8 mouse cellular contexts compared by ENCODE assay signal in genomic region chr10:25296286-25296656, GRCm38 (mm10). TPM values are rescaled to one million over a fixed set of nuclear protein-coding genes. Genes with fewer than 3 reads are reported as not detected.
DNase-seq lines count a peak whose midpoint lies in the region; ATAC-seq and TF ChIP-seq lines count a peak whose summit lies in the region.

No protein-coding gene starts in this region.

- H3K4me3 ChIP-seq in gastrocnemius, adult 2 months = peak overlapping the region; percentile 80
- H3K4me3 ChIP-seq in forebrain, embryonic 10.5 days = peak overlapping the region; percentile 71
- H3K4me3 ChIP-seq in liver, embryonic 14.5 days (ENCODE audit: insufficient read depth in 1 of 2, low read depth in 2 of 2, low read length in 2 of 2) = peak overlapping the region; percentile 71 to 97

- peak overlapping the region; percentile 85 for H3K27ac ChIP-seq in gastrocnemius, adult 2 months
- peak overlapping the region; percentile 93 for H3K27ac ChIP-seq in forebrain, embryonic 10.5 days
- H3K27ac ChIP-seq in liver, embryonic 14.5 days = peak overlapping the region; percentile 3

- intact Hi-C loops in gastrocnemius, adult 2 months (cut with DNase I) = no loop called here

- peaks cover 16% of the 10 kb centered on the region for H3K4me1 ChIP-seq in forebrain, embryonic 10.5 days
- H3K4me1 ChIP-seq in liver, embryonic 14.5 days (replicated peaks; ENCODE audit: control insufficient read depth in 2 of 2, insufficient read depth in 2 of 2, low read length in 1 of 2) = peaks cover 19 to 44% of the 10 kb centered on the region in 2 experiments

- WGBS in forebrain, embryonic 10.5 days = 48% methylated on average over 8 of the region's 8 CpGs
- 54% methylated on average over 8 of the region's 8 CpGs for WGBS in liver, embryonic 14.5 days (ENCODE audit: insufficient replicate concordance)

- no peak for TF ChIP-seq EP300 in liver, embryonic 14.5 days (IDR thresholded peaks at IDR 0.05; ENCODE audit: low read depth)

- H3K27me3 ChIP-seq in forebrain, embryonic 10.5 days (ENCODE audit: poor library complexity, severe bottlenecking) = no peaks in the 10 kb centered on the region
- no peaks in the 10 kb centered on the region for H3K27me3 ChIP-seq in liver, embryonic 14.5 days (ENCODE audit: control insufficient read depth, insufficient read depth, low read length)

- no peaks in the 10 kb centered on the region for H3K9me3 ChIP-seq in forebrain, embryonic 10.5 days
- H3K9me3 ChIP-seq in liver, embryonic 14.5 days (ENCODE audit: control insufficient read depth, low read length) = no peaks in the 10 kb centered on the region

- peak overlapping the region; percentile 72 for H3K4me2 ChIP-seq in liver, embryonic 14.5 days (ENCODE audit: low read depth)

- H3K36me3 ChIP-seq in forebrain, embryonic 10.5 days (replicated peaks) = no peaks in the 10 kb centered on the region
- H3K36me3 ChIP-seq in liver, embryonic 14.5 days (replicated peaks; ENCODE audit: control insufficient read depth, insufficient read depth, low read depth) = no peaks in the 10 kb centered on the region

- DNase-seq in gastrocnemius, adult 2 months = no peak
- no peak for DNase-seq in gastrocnemius, postnatal 4 days (ENCODE audit: low spot score in 2 of 2)
- DNase-seq in forebrain, embryonic 10.5 days (ENCODE audit: extremely low spot score, low spot score) = no peak
- no peak for DNase-seq in liver, embryonic 14.5 days (ENCODE audit: low read depth in 3 of 3, low spot score in 3 of 3)
- no peak for DNase-seq in Muller cell, postnatal 12 days (ENCODE audit: inconsistent ontology term)
- no peak for DNase-seq in adrenal gland, postnatal 25 days
- DNase-seq in right cerebral cortex, adult 18-20 months = no peak

- TF ChIP-seq CTCF in gastrocnemius, adult 2 months (IDR thresholded peaks at IDR 0.05) = no peak
- TF ChIP-seq CTCF in liver, embryonic 14.5 days (IDR thresholded peaks at IDR 0.05; ENCODE audit: low read depth) = no peak

- peak overlapping the region; percentile 82 for H3K9ac ChIP-seq in liver, embryonic 14.5 days (replicated peaks)

- peak; percentile 22 for ATAC-seq in CD4-positive, CD25-positive, alpha-beta regulatory T cell, adult 4 months
- no peak for ATAC-seq in liver, embryonic 14.5 days (ENCODE audit: insufficient read depth)

RNA-seq across cellular contexts. Expression of gene Akap7, which starts 11.4 kb away (rescaled TPM):
- total RNA-seq in gastrocnemius, adult 2 months (2021) = 10 to 100 TPM; 18.3 to 25.6 TPM
- total RNA-seq in gastrocnemius, postnatal 4 days (2021) = 10 to 100 TPM; 45.7 to 50.9 TPM
- 1 to 10 TPM; 3.9 to 6.1 TPM for polyA plus RNA-seq in CD4-positive, CD25-positive, alpha-beta regulatory T cell, adult 4 months (2017; shearing (Covaris generic))
- 15.1 and 16.4 TPM in 2 replicates for polyA plus RNA-seq in forebrain, embryonic 10.5 days (2016; fragmentation: Nextera tagmentation; extraction: Ambion mirVana)
- polyA plus RNA-seq in liver, embryonic 14.5 days (2012; rRNA removed) = 6.5 and 14.3 TPM in 2 replicates
- polyA plus RNA-seq in liver, embryonic 14.5 days (2014; fragmentation: Nextera tagmentation; extraction: Ambion mirVana) = 26.8 and 33.4 TPM in 2 replicates
- 63.4 and 86.2 TPM in 2 replicates for total RNA-seq in adrenal gland, postnatal 25 days (2021)

Comparison
In these comparisons a context has a peak if more than half of its experiments do, and no peak if none do; other contexts are left out.
1. H3K27ac ChIP-seq: peak in every context shown above with its lines; median percentile 93 in forebrain, embryonic 10.5 days; 85 in gastrocnemius, adult 2 months; 3 in liver, embryonic 14.5 days.